Mouse (Mus musculus): Measurements from ENCODE around the gene Aff1.
A peak's percentile ranks its signal among the peaks of the same experiment; 100 is the strongest.

Aff1 gene

GRCm38 (mm10) chr5:103725268-103726149 lies 33.3 kb downstream of the Aff1 start:
- DNase-seq (ENCODE audit: low spot score in 2 of 2): no peak

GRCm38 (mm10) chr5:103726281-103726938 lies 34.2 kb downstream of the Aff1 start:
- peak in 1 of 2 experiments; percentile 57 for DNase-seq (ENCODE audit: low spot score in 2 of 2)

GRCm38 (mm10) chr5:103727777-103728395 lies 35.7 kb downstream of the Aff1 start:
- no peak for DNase-seq (ENCODE audit: low spot score in 2 of 2)

- no peak for DNase-seq (ENCODE audit: low spot score in 2 of 2)
Measured at GRCm38 (mm10) chr5:103729225-103729624, 37.1 kb downstream of the Aff1 start.

GRCm38 (mm10) chr5:103730142-103730541 lies 38.0 kb downstream of the Aff1 start:
- DNase-seq (ENCODE audit: low spot score in 2 of 2): no peak

- no peak for DNase-seq (ENCODE audit: low spot score in 2 of 2)
Measured at GRCm38 (mm10) chr5:103730727-103731126, 38.6 kb downstream of the Aff1 start.

- no peak for DNase-seq (ENCODE audit: low spot score in 2 of 2)
Measured at GRCm38 (mm10) chr5:103732581-103732980, 40.4 kb downstream of the Aff1 start.

- DNase-seq (ENCODE audit: low spot score in 2 of 2): no peak
Measured at GRCm38 (mm10) chr5:103735411-103736112, 43.4 kb downstream of the Aff1 start.

- no peak for DNase-seq (ENCODE audit: low spot score in 2 of 2)
Measured at GRCm38 (mm10) chr5:103736553-103737207, 44.5 kb downstream of the Aff1 start.

GRCm38 (mm10) chr5:103737208-103738066 lies 45.3 kb downstream of the Aff1 start:
- no peak for DNase-seq (ENCODE audit: low spot score in 2 of 2)

GRCm38 (mm10) chr5:103738509-103738908 lies 46.3 kb downstream of the Aff1 start:
- no peak for DNase-seq (ENCODE audit: low spot score in 2 of 2)

GRCm38 (mm10) chr5:103739163-103739562 lies 47.0 kb downstream of the Aff1 start:
- DNase-seq (ENCODE audit: low spot score in 2 of 2): no peak

GRCm38 (mm10) chr5:103740093-103740902 lies 48.1 kb downstream of the Aff1 start:
- no peak for DNase-seq (ENCODE audit: low spot score in 2 of 2)

- DNase-seq (ENCODE audit: low spot score in 2 of 2): no peak
Measured at GRCm38 (mm10) chr5:103740903-103741246, 48.7 kb downstream of the Aff1 start.

- DNase-seq (ENCODE audit: low spot score in 2 of 2): no peak
Measured at GRCm38 (mm10) chr5:103741443-103741842, 49.3 kb downstream of the Aff1 start.

GRCm38 (mm10) chr5:103741992-103742391 lies 49.8 kb downstream of the Aff1 start:
- DNase-seq (ENCODE audit: low spot score in 2 of 2): no peak

- DNase-seq (ENCODE audit: low spot score in 2 of 2): peak in 1 of 2 experiments; percentile 55
Measured at GRCm38 (mm10) chr5:103744531-103744930, 52.4 kb downstream of the Aff1 start.

GRCm38 (mm10) chr5:103745635-103746034 lies 53.5 kb downstream of the Aff1 start:
- no peak for DNase-seq (ENCODE audit: low spot score in 2 of 2)

- peak in 1 of 2 experiments; percentile 57 for DNase-seq (ENCODE audit: low spot score in 2 of 2)
Measured at GRCm38 (mm10) chr5:103746561-103747085, 54.4 kb downstream of the Aff1 start.
